Mouse (Mus musculus): ENCODE measurements around the gene Theg. TPM values are rescaled to one million over a fixed set of nuclear protein-coding genes. Genes with fewer than 3 reads are reported as not detected.

The Theg gene
- total RNA-seq, 2 experiments from 2014 or later, result not detected

- peak in 1 of 2 experiments; percentile 36 for DNase-seq (ENCODE audit: low spot score in 2 of 2)
Measured at GRCm38 (mm10) chr10:79594872-79595589, 7.9 kb upstream of the Theg start.

- no peak for DNase-seq (ENCODE audit: low spot score in 2 of 2)
Measured at GRCm38 (mm10) chr10:79594111-79594510, 7.0 kb upstream of the Theg start.

GRCm38 (mm10) chr10:79590702-79591101 lies 3.6 kb upstream of the Theg start:
- no peak for DNase-seq (ENCODE audit: low spot score in 2 of 2)

GRCm38 (mm10) chr10:79587752-79588126 lies 608 bp upstream of the Theg start:
- no peak for DNase-seq (ENCODE audit: low spot score in 2 of 2)

- no peak for DNase-seq (ENCODE audit: low spot score in 2 of 2)
Measured at GRCm38 (mm10) chr10:79586243-79586642, 888 bp downstream of the Theg start.

GRCm38 (mm10) chr10:79585723-79586122 lies 1.4 kb downstream of the Theg start:
- DNase-seq (ENCODE audit: low spot score in 2 of 2), result no peak

GRCm38 (mm10) chr10:79585136-79585535 lies 2.0 kb downstream of the Theg start:
- DNase-seq (ENCODE audit: low spot score in 2 of 2), result no peak

GRCm38 (mm10) chr10:79584426-79584825 lies 2.7 kb downstream of the Theg start:
- DNase-seq (ENCODE audit: low spot score in 2 of 2), result no peak

- no peak for DNase-seq (ENCODE audit: low spot score in 2 of 2)
Measured at GRCm38 (mm10) chr10:79584021-79584420, 3.1 kb downstream of the Theg start.

- DNase-seq (ENCODE audit: low spot score in 2 of 2), result no peak
Measured at GRCm38 (mm10) chr10:79581501-79581900, 5.6 kb downstream of the Theg start.

GRCm38 (mm10) chr10:79580811-79581210 lies 6.3 kb downstream of the Theg start:
- DNase-seq (ENCODE audit: low spot score in 2 of 2), result no peak

- DNase-seq (ENCODE audit: low spot score in 2 of 2), result no peak
Measured at GRCm38 (mm10) chr10:79580356-79580755, 6.8 kb downstream of the Theg start.

GRCm38 (mm10) chr10:79579781-79580180 lies 7.3 kb downstream of the Theg start:
- DNase-seq (ENCODE audit: low spot score in 2 of 2), result no peak

GRCm38 (mm10) chr10:79578891-79579290 lies 8.2 kb downstream of the Theg start:
- no peak for DNase-seq (ENCODE audit: low spot score in 2 of 2)

- no peak for DNase-seq (ENCODE audit: low spot score in 2 of 2)
Measured at GRCm38 (mm10) chr10:79578276-79578675, 8.9 kb downstream of the Theg start.

GRCm38 (mm10) chr10:79577376-79577775 lies 9.8 kb downstream of the Theg start:
- no peak for DNase-seq (ENCODE audit: low spot score in 2 of 2)

GRCm38 (mm10) chr10:79575754-79576153 lies 11.4 kb downstream of the Theg start:
- DNase-seq (ENCODE audit: low spot score in 2 of 2), result no peak

GRCm38 (mm10) chr10:79574796-79575195 lies 12.3 kb downstream of the Theg start:
- no peak for DNase-seq (ENCODE audit: low spot score in 2 of 2)

- no peak for DNase-seq (ENCODE audit: low spot score in 2 of 2)
Measured at GRCm38 (mm10) chr10:79574350-79574749, 12.8 kb downstream of the Theg start.

- no peak for DNase-seq (ENCODE audit: low spot score in 2 of 2)
Measured at GRCm38 (mm10) chr10:79573611-79574010, 13.5 kb downstream of the Theg start.

GRCm38 (mm10) chr10:79571314-79571713 lies 15.8 kb downstream of the Theg start:
- no peak for DNase-seq (ENCODE audit: low spot score in 2 of 2)

- no peak for DNase-seq (ENCODE audit: low spot score in 2 of 2)
Measured at GRCm38 (mm10) chr10:79569921-79570320, 17.2 kb downstream of the Theg start.

GRCm38 (mm10) chr10:79559716-79560115 lies 27.4 kb downstream of the Theg start:
- DNase-seq (ENCODE audit: low spot score in 2 of 2), result no peak

All from adrenal gland, postnatal 4 days (tissue).